Mouse (Mus musculus) testis, adult 2 months (tissue): ENCODE measurements around the gene Sprr2a3.
"Not testable (repeated sequence)": the region's sequence is repeated elsewhere in the genome, so short reads cannot be mapped to it uniquely, and the experiment has no call there.

ENCODE experiments used
- CTCF ChIP-seq: fragments of 200-500 bp; IDR thresholded peaks from 2 replicates; pipeline ENCODE4 v1.5.1; 2012; ENCODE audit warnings: low read depth, mild to moderate bottlenecking, inconsistent platforms, low read length, moderate library complexity; ENCODE audit not compliant: control insufficient read depth, insufficient read depth, insufficient replicate concordance
- POLR2A ChIP-seq: fragments of 200-500 bp; IDR thresholded peaks from 2 replicates; pipeline ENCODE4 v1.6.1; 2012; ENCODE audit warnings: low read depth, mild to moderate bottlenecking, inconsistent platforms, low read length, moderate library complexity; ENCODE audit not compliant: control insufficient read depth

DNA sequence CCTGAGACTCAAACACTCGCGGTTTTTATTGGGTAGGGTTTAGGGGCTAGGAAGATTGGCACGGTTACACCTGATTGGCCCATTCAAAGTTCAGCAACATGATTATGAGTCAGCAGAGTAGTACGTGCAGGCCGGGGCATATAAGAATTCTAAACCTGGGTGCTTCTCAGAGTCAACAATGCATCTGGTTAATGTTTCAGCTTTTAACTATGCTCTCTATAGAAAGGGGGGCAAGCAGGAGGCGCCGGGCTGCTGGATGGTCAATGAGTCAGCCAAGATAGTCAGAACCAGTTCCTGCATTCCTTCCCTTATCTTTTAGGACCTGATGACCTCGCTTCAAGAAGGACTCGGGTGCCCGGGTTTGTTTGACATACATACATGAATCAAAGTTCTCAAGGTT, 39.0 kb upstream of the Sprr2a3 start:
- TF ChIP-seq CTCF, POLR2A: not testable (repeated sequence)
